Mouse (Mus musculus): Measurements from ENCODE around the gene Map10.

Gene Map10

DNA sequence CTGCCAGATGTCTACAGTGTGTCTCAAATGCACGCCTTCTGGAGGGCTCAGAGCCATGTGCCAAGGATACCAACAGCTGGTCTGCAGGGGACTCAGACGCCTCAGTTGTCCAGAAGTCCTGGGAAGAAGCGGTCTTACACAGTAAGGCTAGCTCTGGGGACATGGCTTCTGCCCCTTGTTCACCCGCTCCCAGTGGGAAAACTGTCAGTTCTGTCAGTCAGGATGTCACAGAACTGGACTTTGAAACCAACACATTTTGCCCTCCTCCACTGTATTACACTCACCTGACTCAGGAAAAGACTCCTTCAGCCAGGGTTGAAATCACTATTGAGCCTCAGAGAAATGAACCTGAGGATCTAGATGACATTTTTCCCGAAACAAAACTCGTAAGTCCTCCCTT is 802 bp downstream of the Map10 start:
- DNase-seq (ENCODE audit: low spot score in 2 of 2) = no peak

DNA sequence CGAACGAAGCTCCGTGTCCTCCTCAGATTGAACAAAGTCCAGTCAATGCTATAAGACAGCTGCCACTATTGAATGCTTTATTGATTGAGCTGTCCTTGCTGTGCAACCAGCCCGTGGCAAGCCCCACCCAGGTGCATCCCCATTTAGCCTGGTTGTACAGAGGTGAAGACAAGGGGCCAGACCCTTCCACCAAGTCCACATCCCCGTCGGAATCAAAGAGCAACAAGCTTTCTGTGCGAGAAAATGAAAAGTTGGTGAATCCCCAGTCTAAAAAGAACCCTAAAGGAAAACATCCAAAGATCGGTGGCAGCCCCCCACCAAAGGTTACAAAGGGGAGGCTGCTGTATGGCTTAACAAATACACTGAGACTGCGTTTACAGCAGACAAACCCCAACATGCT is 1.3 kb downstream of the Map10 start:
- no peak for DNase-seq (ENCODE audit: low spot score in 2 of 2)

DNA sequence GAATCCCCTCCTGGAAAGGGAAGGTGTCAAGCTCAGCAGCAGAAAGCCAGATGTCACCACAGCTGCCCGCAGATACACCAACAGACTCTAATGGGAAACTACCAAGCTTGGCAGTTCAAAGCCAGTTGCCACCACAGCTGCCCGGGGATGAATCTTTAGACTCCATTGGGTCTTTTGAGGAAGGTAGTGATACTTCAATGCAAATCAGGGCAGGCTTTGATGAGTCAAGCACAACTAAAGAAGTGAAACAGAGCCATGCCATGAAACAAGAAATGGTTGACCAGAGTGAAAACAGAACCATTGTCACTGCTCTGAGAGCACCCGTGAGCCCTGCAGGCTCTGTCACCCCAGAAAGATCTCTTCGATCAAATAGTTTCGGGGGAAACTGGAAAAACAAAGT is 1.8 kb downstream of the Map10 start:
- no peak for DNase-seq (ENCODE audit: low spot score in 2 of 2)

DNA sequence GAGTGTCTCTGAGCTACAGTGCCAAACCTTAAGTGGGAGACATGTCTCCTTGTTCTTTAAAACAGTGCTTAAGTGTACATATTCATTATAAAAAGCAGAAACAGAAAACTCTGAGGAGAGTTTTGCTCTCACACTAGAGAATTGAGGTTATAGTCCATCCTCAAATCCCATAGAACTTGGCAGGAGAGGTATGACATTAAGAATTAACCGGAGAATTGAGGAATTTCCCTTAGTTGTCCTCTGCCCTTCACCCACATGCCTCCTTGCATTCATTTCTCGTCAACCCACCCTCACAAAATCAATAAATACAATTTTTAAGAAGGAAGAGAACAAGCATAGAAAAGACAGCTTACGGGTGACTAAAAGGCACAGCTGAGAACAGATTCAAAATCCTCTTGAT is 6.2 kb downstream of the Map10 start:
- DNase-seq (ENCODE audit: low spot score in 2 of 2) = no peak

DNA sequence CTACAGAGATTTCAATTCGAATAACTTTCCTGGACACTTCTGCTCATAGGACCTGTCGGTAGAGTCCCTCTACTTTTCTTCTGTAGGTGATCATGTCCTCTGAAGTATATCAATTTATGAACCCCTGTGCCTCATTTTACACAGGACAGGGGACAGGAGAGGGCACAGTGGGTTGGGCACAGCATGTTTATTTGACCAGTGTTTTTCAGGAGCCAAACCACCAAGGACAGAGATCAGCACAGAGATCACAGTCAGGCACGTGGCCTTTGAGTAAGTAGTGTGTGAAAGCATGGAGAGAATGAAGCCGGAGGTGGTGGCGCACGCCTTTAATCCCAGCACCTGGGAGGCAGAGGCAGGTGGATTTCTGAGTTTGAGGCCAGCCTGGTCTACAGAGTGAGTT is 7.9 kb downstream of the Map10 start:
- no peak for DNase-seq (ENCODE audit: low spot score in 2 of 2)

DNA sequence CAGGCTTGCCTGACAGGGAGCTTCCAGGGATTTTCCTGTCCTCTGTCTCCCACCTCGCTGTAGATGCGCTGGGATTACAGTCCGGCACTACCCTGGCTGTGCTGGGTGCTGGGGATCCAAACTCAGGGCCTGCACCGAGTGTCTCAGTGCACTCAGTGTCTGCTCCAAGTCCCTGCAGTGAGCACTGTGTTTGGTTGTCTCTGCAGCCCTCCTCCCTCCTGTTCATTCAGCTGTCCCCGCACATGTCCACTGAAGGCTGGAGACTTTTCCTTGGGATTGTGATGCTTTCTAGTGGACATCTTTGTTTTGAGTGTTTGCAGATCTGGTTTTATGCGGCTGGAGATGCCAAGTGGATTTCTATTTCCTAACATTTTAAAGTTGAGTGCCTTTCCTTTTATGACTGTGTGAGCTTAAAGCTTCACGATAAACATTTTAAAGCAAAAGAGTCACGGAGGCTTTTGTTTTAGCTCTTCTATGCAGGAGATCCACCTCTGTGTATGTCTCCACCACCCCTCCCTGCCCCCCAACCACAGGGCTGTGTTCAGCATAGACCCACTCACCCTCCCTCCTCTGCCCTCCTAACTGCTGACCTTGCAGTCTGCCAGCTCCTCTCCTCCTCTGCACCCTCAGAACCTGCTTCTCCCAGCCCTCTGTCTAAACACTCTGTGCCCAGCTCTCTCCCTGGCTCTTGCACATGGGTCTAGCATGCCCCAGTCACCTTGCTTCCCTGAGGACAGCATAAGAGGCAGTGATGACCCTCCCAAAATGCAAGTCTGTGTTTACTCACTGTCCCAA is 9.4 kb downstream of the Map10 start:
- no peak for DNase-seq (ENCODE audit: low spot score in 2 of 2)

DNA sequence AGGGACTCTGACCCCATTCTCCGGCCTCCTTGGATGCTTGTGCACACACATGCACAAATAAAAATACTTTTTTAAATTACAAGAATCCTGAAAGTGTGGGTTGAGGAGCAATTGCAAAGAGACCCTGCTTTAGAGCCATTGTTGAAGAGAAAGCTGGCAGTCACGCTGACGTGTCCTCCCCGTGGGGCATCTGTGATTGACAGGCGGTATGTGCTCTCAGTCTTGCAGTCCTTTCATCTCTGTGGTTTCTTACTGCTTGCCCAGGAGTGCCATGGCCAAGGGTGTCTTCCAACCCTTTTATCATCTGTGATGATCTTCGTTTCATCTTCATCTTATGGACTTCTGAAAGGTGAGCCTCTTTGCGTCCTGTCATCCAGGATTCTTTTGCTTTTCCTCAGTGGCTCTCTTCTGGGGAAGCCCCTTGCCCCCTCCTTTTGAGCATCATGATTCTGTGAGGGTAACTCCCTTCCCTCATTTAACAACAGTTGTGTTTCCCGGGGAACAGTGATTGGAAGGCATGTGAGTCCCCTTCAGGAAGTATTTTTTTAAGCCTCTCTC is 11.3 kb downstream of the Map10 start:
- no peak for DNase-seq (ENCODE audit: low spot score in 2 of 2)

DNA sequence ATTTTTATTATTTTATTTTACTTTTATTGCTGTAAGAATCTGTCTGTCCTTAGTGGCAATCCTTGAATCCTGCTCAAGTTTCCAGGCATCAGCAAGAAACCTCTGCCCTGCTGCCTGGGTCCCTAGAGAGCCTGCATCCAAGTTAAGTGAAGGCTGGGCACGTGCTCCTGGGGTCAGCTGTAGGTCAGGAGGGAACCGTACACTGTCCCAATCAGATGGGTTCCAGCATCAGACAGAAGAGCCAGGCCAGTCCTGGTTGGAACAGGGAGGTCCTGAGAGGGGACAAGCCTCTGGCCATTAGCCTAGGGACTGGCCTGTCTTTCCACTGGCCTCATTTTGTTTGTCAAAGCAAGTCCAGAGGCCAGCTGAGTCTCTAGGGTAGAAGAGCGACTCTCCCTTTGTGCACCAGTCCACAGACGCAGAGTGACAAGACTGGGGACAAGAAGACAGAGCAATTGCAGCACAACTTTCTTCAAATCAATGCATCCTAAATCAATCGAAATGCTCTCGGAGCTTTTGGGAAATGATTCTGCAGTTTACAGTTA is 15.7 kb downstream of the Map10 start:
- DNase-seq (ENCODE audit: low spot score in 2 of 2) = no peak

DNA sequence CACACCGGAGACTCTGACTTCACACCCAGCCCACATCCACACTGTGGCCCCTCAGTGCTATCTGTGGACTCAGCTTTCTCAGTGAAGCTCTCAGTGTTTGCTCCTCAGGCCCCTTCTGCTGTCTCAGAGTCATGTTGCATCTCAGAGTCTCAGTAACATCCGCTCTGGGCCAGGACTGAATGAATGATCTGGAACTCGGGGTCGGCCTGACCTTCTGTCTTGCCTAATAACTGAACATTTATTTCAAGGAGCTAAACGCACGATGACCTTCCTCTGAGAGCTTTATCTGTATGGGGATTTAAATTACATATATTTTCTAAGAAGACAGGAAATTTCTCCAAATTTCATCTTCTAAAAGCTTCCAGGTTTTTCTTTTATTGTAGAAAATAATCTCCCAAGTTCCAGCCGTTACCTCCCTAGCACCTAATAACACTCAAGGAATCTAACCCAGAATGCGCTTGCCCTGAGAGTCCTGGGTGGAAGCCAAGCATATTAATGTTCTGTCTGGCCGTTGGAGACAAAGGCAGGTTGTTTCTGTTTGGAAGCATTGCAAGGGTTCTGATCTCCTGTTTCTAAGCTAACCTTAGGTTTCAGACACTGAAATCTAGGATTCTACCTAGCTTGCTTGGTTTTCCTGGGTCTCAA is 16.7 kb downstream of the Map10 start:
- DNase-seq (ENCODE audit: low spot score in 2 of 2) = no peak

DNA sequence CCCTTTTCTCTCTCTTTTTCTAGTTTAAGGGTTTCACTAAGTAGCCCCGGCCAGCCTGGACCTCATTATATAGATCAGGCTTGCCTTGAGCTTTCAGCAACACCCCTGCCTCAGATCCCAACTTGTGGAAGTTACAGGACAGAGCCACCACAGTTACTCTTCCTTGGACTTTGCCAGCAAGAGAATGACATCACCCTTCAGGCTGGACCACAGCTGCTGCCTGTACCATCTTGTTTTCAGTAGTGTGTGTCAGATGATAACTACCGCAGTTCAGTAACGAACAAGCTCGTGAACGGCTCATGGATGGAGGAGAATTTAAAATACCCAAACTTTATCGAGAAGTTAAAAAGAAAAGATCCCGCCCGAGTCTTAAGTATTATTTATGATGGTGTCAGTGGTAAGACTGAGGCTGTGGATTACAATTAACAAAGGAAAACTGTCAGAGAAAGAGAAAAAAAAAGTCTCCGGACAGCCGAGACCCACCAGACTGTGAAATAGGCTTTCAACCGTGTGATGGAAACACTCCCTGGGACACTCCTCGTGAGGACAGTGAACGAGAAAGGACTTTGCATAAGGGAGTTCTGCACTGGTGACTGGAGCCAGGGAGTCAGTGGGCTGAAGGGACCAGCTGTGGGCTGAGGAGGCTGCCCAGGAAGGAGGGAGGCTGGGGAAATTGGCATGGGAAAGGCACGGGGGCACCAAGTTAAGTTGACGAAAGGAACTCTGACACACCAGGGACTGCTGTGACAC is 20.7 kb downstream of the Map10 start:
- DNase-seq (ENCODE audit: low spot score in 2 of 2) = no peak

DNA sequence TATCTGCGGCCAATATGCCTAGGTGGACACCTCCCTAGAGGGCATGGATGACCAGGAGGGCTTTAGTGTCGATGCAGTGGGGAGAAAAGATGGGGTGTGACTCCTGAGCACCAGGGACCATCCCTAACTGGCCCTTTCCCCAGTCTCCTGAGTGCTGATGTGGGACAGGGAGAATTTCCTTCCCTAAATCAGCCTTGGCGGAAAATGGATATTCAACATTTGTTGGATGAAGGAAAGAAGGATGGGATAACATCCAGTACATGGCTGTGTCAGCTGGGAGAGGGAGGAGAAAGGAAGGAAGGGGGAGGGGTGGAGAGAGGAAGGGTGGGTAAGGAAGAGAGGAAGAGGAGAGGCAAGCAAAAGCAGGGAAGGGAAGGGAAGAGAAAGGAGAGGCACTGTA is 21.3 kb downstream of the Map10 start:
- no peak for DNase-seq (ENCODE audit: low spot score in 2 of 2)

DNA sequence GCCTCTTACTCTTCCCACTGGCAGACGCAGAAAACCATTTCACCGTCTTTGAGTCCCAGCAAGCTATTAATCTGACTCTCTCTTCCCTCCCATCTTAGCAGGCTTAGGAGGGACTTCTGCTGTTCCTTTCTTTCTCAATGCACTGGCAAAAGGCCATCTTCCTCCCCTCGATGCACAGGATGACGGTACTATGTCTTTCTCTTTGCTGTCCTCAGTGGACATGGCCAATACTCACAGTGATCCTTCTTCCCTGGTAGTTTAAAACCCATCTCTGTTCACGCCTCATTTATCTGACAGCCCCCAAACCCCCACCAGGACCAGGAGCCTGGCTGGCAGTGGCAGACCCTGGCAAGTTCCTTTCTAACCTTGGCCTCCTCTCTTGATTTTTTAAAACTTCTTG is 22.8 kb downstream of the Map10 start:
- DNase-seq (ENCODE audit: low spot score in 2 of 2) = no peak

DNA sequence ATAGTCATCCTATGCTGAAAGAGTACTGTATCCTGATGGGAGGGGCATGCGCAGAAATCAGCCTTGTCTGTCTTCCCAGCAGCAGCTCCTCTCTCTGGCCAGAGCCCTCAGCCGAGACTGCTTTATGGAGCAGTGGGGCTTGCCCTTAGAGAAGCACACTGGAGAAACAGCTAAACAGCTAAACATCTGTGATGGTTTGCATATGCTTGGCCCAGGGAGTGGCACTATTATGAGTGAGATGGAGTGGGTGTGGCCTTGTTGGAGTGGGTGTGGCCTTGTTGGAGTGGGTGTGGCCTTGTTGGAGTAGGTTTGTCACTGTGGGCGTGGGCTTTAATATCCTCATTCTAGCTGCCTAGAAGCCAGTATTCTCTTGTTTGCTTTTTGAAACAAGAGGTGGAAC is 23.6 kb downstream of the Map10 start:
- no peak for DNase-seq (ENCODE audit: low spot score in 2 of 2)

DNA sequence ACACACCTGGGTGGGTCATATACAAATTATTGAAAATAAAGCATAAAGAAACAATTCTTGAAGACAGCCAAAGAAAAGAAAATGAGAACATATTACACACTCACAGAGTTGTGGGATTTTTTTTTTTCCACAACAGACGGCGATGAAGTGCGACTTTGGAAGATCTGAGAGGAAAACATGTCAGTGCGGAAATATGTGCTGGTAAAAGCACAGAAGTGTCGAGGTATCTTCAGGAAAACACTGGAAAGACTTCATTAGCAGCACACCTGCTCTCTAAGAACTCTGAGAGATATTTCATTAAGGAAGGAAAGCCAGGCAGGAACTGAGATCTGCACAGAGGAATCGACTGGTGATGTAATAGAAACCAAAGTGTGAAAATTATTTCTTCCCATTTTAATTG is 26.3 kb downstream of the Map10 start:
- no peak for DNase-seq (ENCODE audit: low spot score in 2 of 2)

DNA sequence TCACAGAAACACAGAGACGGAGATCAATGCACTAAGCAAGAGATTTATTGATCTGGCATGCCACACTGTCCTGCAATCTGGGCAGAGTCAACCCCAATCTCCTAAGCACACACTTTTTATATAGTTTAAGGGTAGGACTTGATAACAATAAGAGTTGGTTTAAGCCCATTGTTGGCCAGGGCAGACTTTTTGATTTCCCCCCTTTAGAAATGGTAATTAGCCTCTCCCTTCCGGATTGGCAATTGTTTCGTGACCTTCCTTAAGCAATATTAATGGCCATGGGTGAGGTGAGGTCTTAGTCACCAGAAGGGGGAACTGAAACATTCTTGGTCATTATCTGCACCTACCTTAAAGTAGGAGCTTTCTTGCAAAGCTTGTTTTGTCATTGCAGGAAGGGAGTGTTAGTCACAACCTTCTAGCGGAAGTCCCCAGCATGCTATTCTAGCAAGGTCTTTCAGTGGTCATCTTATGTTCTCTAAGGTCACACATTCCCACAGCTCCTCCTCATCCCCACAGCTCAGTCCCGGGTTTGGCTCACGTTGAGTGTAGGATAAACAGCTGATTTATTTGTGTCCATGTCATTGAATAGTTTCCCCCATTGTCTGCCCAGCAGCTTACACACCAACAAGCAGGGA is 29.9 kb downstream of the Map10 start:
- no peak for DNase-seq (ENCODE audit: low spot score in 2 of 2)

DNA sequence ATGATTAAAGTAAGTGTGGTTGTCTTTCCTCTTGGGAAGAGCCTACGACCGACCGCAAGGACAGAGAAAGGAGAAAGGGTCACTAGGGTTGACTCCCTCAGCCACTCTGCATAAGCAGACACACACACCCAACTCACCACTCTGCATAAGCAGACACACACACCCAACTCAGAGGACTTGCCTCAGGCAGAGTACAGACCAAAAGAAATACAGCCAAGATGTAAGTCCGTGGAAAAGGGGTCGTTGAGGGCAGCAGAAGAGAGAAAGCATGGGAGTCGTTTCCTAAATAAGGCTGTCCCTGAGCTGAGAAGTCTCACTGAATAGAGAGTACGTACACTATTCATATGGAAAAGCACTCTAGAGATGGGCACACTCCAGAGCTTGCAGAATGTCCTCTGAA is 30.8 kb downstream of the Map10 start:
- no peak for DNase-seq (ENCODE audit: low spot score in 2 of 2)

DNA sequence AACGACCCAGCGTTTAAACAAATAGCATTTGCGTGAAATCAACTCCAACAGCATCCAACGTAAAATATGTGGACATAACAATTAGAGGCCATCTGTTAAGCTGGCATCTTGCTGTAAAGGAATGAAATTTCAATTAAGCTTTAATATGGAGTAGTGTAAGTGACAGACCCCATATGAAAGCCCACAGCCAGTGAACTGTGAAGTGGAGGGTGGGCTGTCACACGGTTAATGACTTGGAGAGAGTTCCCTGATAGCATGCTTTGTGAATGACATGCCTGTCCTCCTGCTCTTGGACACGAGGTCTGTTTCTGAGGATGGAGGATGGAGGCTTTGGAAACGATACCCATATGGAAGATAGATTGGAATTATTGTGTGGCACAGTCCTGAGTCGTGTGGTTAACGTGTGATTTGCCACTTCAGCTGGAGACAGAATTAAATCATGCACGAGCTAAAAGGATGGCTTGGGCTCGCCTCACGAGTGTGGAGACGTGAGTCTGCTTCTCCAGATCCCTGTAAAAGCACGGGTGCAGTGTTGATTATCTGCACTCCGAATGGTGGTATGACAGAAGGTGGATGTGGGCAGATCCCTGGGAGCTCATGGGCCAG is 33.4 kb downstream of the Map10 start:
- no peak for DNase-seq (ENCODE audit: low spot score in 2 of 2)

DNA sequence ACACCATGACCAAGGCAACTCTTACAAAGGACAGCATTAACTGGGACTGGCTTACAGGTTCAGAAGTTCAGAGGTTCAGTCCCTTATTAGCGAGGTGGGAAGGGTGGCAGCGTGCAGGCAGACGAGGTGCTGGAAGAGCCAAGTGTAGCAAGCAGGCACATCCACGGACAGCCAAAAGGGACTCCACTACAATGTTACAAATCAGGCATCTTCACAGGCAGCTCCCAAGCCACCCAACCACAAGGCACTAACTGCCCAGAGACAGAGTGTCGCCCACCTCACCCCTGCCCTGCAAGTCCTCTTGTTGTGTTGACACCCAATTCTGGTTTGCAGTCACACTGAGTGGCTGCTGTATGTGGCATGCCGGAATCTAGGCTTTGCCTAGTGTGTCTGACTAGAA is 34.8 kb downstream of the Map10 start:
- DNase-seq (ENCODE audit: low spot score in 2 of 2) = no peak

DNA sequence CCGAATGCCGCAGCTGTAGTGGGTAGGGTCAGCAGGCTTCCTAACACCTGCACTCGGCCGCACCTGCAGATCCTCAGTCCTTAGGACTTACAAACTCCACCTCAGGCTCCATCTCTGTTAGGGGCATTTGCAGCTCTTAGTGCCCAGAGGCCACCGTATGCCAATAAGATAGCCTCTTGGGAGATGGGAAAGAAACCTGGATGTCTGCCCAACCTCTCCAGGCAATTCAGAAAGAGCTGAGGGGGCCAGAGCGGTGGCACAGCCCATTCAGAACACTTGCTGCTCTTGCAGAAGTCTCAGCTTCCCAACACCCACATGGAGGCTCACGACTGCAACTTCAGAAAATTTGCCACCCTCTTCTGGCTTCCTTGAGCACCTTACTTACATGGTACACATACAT is 36.2 kb downstream of the Map10 start:
- DNase-seq (ENCODE audit: low spot score in 2 of 2) = no peak

DNA sequence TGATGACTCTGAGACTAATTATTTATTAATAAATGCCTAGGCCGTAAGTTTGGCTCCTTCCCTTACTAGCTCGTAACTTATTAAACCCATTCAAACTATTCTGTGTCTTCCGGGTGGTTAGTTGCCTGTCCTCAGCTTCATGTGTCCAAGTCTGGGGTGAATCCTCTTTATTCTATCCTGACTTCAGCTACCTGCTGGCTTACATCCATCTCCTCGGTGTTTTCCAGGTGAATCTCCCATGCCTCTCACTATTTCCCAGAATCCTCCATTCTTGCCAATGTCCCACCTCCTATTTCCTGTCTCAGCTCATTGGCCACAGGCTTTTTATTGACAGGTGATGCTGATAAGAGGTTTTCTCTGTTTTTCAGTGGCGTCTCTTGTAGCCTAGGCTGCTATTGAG is 39.6 kb downstream of the Map10 start:
- DNase-seq (ENCODE audit: low spot score in 2 of 2) = no peak

DNA sequence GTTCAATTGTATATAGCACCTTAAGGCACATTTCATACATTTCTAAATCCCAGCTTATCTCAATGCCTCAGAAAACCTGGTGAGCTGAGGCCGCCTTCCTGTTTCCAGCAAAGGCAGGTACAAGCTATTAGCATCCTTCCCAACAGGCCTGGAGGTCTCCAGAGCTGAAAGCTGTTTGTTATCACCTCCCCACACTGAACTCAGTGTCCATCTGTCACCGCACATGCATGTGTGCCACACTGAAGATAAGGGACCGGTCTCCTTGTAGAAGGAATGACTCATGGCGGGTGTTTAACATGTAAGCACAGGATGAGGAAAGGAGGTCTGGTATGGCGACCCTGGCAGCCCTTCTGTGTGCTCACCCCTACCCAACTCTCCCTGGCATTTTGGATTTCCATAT is 41.9 kb downstream of the Map10 start:
- DNase-seq (ENCODE audit: low spot score in 2 of 2) = no peak

DNA sequence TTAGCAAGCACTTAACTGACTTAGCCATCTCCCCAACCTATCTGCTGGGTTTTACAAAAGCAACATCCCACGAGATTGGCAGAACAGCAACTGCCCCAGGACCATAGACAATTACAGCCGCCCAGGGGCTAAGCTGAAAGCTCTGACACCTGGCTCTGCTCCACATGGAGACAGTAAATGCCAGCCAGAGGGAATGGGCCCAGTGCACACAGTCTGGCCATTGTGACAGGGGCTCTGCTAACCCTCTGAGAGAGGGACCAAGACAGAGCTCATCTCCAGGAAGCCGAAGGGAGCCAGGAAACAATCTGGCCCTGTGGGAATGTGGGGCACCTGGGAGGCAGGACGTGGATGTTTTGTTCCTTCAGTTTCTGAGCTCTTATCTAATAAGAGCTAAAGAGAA is 46.6 kb downstream of the Map10 start:
- no peak for DNase-seq (ENCODE audit: low spot score in 2 of 2)
